Mouse (Mus musculus): Measurements from ENCODE around the gene Ugt1a1. TPM values are rescaled to one million over a fixed set of nuclear protein-coding genes. Genes with fewer than 3 reads are reported as not detected.

Ugt1a1 gene
- polyA plus RNA-seq, 1 experiment: 0.47 TPM

GRCm38 (mm10) chr1:88228121-88228520 is 16.4 kb downstream of the Ugt1a1 start:
- WGBS: 74% methylated on average over 7 of the region's 7 CpGs
- Histone ChIP-seq H3K4me1 (replicated peaks; ENCODE audit: control insufficient read depth, insufficient read depth, low read length) (no peaks in the 10 kb centered on the region), H3K27ac (ENCODE audit: control insufficient read depth, insufficient read depth, low read length) (no peak overlapping the region), H3K36me3 (ENCODE audit: control insufficient read depth, insufficient read depth, low read length) (no peaks in the 10 kb centered on the region), H3K27me3 (ENCODE audit: control insufficient read depth, insufficient read depth, low read length) (no peaks in the 10 kb centered on the region), H3K4me3 (ENCODE audit: control insufficient read depth, insufficient read depth, low read length) (no peak overlapping the region)
- TF ChIP-seq POLR2A (IDR thresholded peaks at IDR 0.05; ENCODE audit: control insufficient read depth, extremely low read depth, insufficient read depth, low read length, poor library complexity) (no peak), CTCF (IDR thresholded peaks at IDR 0.05; ENCODE audit: borderline replicate concordance, control insufficient read depth, extremely low read depth, insufficient read depth, low read length, poor library complexity) (no peak)
- DNase-seq: no peak

DNA sequence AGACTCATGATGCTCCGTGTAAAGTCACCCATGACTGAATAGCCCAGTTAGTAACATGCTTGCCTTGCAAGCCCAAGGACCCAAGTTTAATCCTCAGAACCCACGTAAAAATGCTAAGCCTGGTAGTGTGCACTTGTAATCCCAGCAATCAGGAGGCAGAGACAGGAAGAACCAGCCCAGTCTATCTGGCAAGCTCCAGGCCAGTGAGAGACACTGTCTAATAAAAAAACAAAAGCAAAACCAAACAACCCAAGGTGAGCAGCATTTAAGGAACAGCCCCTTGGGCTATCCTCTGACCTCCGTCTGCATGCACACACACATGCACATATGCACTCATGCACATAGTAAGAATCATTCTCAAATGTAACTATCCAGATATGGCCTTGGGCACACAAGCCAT is 17.8 kb downstream of the Ugt1a1 start:
- Histone ChIP-seq H3K36me3 (ENCODE audit: control insufficient read depth, insufficient read depth, low read length) (no peaks in the 10 kb centered on the region), H3K4me3 (ENCODE audit: control insufficient read depth, insufficient read depth, low read length) (no peak overlapping the region), H3K4me1 (replicated peaks; ENCODE audit: control insufficient read depth, insufficient read depth, low read length) (no peaks in the 10 kb centered on the region), H3K27me3 (ENCODE audit: control insufficient read depth, insufficient read depth, low read length) (no peaks in the 10 kb centered on the region), H3K27ac (ENCODE audit: control insufficient read depth, insufficient read depth, low read length) (no peak overlapping the region)
- WGBS: 87% methylated on average over 3 of the region's 3 CpGs
- no peak for DNase-seq
- TF ChIP-seq POLR2A (IDR thresholded peaks at IDR 0.05; ENCODE audit: control insufficient read depth, extremely low read depth, insufficient read depth, low read length, poor library complexity): no peak

DNA sequence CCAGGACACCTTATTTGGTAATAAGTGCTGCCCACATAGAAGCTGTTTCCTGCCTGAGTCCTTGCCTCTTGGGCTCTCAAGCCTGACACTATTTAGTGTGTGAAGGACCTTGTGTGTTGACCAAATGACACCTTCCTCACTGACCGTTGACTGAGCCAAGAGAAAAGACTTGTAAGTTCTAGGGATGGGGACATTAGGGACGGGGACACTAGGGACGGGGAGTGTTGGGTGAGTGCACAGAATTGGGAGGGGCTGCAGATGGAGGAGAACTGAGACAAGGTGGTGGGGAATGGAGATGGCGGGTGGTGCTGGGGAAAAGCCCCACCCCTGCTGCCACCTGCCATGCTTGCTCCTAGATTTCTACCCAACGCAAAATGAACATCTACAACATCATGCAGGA is 18.2 kb downstream of the Ugt1a1 start:
- no peak for DNase-seq
- Histone ChIP-seq H3K27ac (ENCODE audit: control insufficient read depth, insufficient read depth, low read length) (no peak overlapping the region), H3K27me3 (ENCODE audit: control insufficient read depth, insufficient read depth, low read length) (no peaks in the 10 kb centered on the region), H3K4me3 (ENCODE audit: control insufficient read depth, insufficient read depth, low read length) (no peak overlapping the region), H3K36me3 (ENCODE audit: control insufficient read depth, insufficient read depth, low read length) (no peaks in the 10 kb centered on the region), H3K4me1 (replicated peaks; ENCODE audit: control insufficient read depth, insufficient read depth, low read length) (no peaks in the 10 kb centered on the region)
- 90% methylated on average over 5 of the region's 5 CpGs for WGBS
- TF ChIP-seq CTCF (IDR thresholded peaks at IDR 0.05; ENCODE audit: borderline replicate concordance, control insufficient read depth, extremely low read depth, insufficient read depth, low read length, poor library complexity) (no peak), POLR2A (IDR thresholded peaks at IDR 0.05; ENCODE audit: control insufficient read depth, extremely low read depth, insufficient read depth, low read length, poor library complexity) (no peak)

DNA sequence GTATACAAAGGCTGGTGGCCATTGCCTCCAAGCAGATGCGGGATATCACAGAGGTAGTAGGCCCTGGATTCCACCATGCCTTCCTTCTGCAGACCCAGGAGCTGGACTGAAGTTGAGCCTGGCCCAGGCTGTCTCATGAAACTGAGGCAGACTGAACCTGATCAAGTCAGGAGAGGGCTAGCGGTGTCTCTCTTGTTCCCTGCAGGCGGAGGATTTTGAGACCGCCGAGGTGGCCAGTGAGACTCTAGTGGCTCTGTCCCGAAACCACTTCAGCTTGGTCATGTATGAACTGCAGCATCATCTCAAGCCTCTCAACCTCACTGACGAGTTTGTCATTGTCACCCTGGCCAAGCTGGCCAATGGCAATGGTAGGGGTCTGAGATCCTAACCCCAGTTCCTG is 18.7 kb downstream of the Ugt1a1 start:
- no peak for DNase-seq
- TF ChIP-seq POLR2A (IDR thresholded peaks at IDR 0.05; ENCODE audit: control insufficient read depth, extremely low read depth, insufficient read depth, low read length, poor library complexity) (no peak), CTCF (IDR thresholded peaks at IDR 0.05; ENCODE audit: borderline replicate concordance, control insufficient read depth, extremely low read depth, insufficient read depth, low read length, poor library complexity) (no peak)
- H3K4me3 ChIP-seq (ENCODE audit: control insufficient read depth, insufficient read depth, low read length): no peak overlapping the region
- H3K4me1 ChIP-seq (replicated peaks; ENCODE audit: control insufficient read depth, insufficient read depth, low read length): no peaks in the 10 kb centered on the region
- WGBS: 74% methylated on average over 7 of the region's 7 CpGs
- no peaks in the 10 kb centered on the region for H3K27me3 ChIP-seq (ENCODE audit: control insufficient read depth, insufficient read depth, low read length)
- H3K36me3 ChIP-seq (ENCODE audit: control insufficient read depth, insufficient read depth, low read length): no peaks in the 10 kb centered on the region
- no peak overlapping the region for H3K27ac ChIP-seq (ENCODE audit: control insufficient read depth, insufficient read depth, low read length)

GRCm38 (mm10) chr1:88230981-88231802 is 19.4 kb downstream of the Ugt1a1 start:
- WGBS: 80% methylated on average over 6 of the region's 6 CpGs
- no peak overlapping the region for H3K4me3 ChIP-seq (ENCODE audit: control insufficient read depth, insufficient read depth, low read length)
- no peaks in the 10 kb centered on the region for H3K27me3 ChIP-seq (ENCODE audit: control insufficient read depth, insufficient read depth, low read length)
- H3K36me3 ChIP-seq (ENCODE audit: control insufficient read depth, insufficient read depth, low read length): no peaks in the 10 kb centered on the region
- H3K4me1 ChIP-seq (replicated peaks; ENCODE audit: control insufficient read depth, insufficient read depth, low read length): no peaks in the 10 kb centered on the region
- no peak overlapping the region for H3K27ac ChIP-seq (ENCODE audit: control insufficient read depth, insufficient read depth, low read length)
- TF ChIP-seq POLR2A (IDR thresholded peaks at IDR 0.05; ENCODE audit: control insufficient read depth, extremely low read depth, insufficient read depth, low read length, poor library complexity) (no peak), CTCF (IDR thresholded peaks at IDR 0.05; ENCODE audit: borderline replicate concordance, control insufficient read depth, extremely low read depth, insufficient read depth, low read length, poor library complexity) (no peak)
- DNase-seq: no peak

- no peak overlapping the region for H3K4me3 ChIP-seq (ENCODE audit: control insufficient read depth, insufficient read depth, low read length)
- H3K27ac ChIP-seq (ENCODE audit: control insufficient read depth, insufficient read depth, low read length): no peak overlapping the region
- no peak for DNase-seq
- no peaks in the 10 kb centered on the region for H3K36me3 ChIP-seq (ENCODE audit: control insufficient read depth, insufficient read depth, low read length)
- TF ChIP-seq CTCF (IDR thresholded peaks at IDR 0.05; ENCODE audit: borderline replicate concordance, control insufficient read depth, extremely low read depth, insufficient read depth, low read length, poor library complexity): no peak
- TF ChIP-seq POLR2A (IDR thresholded peaks at IDR 0.05; ENCODE audit: control insufficient read depth, extremely low read depth, insufficient read depth, low read length, poor library complexity): no peak
- H3K4me1 ChIP-seq (replicated peaks; ENCODE audit: control insufficient read depth, insufficient read depth, low read length): no peaks in the 10 kb centered on the region
- 73% methylated on average over 7 of the region's 7 CpGs for WGBS
- no peaks in the 10 kb centered on the region for H3K27me3 ChIP-seq (ENCODE audit: control insufficient read depth, insufficient read depth, low read length)
These were observed 20.2 kb downstream of the Ugt1a1 start for GRCm38 (mm10) chr1:88231803-88232499.
